In genomic region chr6:89639025-89639424, GRCm38 (mm10) we compare ENCODE assay signal across 8 mouse cellular contexts. TPM values are rescaled to one million over a fixed set of nuclear protein-coding genes. Genes with fewer than 3 reads are reported as not detected.
DNase-seq lines count a peak whose midpoint lies in the region; ATAC-seq and TF ChIP-seq lines count a peak whose summit lies in the region.

No protein-coding gene starts in this region.

- DNase-seq in adrenal gland, adult 2 months: peak; percentile 35
- DNase-seq in adrenal gland, adult 8-10 months: no peak
- DNase-seq in kidney, postnatal 0 days (ENCODE audit: low spot score): peak; percentile 36
- DNase-seq in MEL-GATA-1-ER (ENCODE audit: extremely low read depth, low read depth): peak; percentile 39
- DNase-seq in embryo, embryonic 11 days: peak; percentile 62
- peak; percentile 61 for DNase-seq in lung, postnatal 14 days
- DNase-seq in thymus, postnatal 10 days (ENCODE audit: low spot score in 2 of 2): peak; percentile 12 to 49

- H3K4me2 ChIP-seq in kidney, postnatal 0 days (ENCODE audit: low read length): no peak overlapping the region
- no peak overlapping the region for H3K4me2 ChIP-seq in kidney, embryonic 14.5 days (replicated peaks; ENCODE audit: low read depth, low read length)

- H3K9me3 ChIP-seq in kidney, postnatal 0 days (replicated peaks; ENCODE audit: low read length): no peaks in the 10 kb centered on the region
- no peaks in the 10 kb centered on the region for H3K9me3 ChIP-seq in kidney, embryonic 14.5 days (ENCODE audit: control insufficient read depth, low read length)

- H3K27me3 ChIP-seq in kidney, postnatal 0 days (ENCODE audit: insufficient read depth, low read length): no peaks in the 10 kb centered on the region
- no peaks in the 10 kb centered on the region for H3K27me3 ChIP-seq in kidney, embryonic 14.5 days (ENCODE audit: control insufficient read depth, insufficient read depth, low read length)

- no peak overlapping the region for H3K9ac ChIP-seq in kidney, postnatal 0 days (ENCODE audit: low read depth, low read length)
- H3K9ac ChIP-seq in kidney, embryonic 14.5 days (ENCODE audit: low read depth, low read length): no peak overlapping the region

- no peaks in the 10 kb centered on the region for H3K36me3 ChIP-seq in kidney, postnatal 0 days (ENCODE audit: insufficient read depth, low read length)
- H3K36me3 ChIP-seq in kidney, embryonic 14.5 days (ENCODE audit: control insufficient read depth, insufficient read depth, low read length): no peaks in the 10 kb centered on the region

- WGBS in kidney, postnatal 0 days: 44% methylated on average over 2 of the region's 2 CpGs
- WGBS in kidney, embryonic 14.5 days: 46% methylated on average over 2 of the region's 2 CpGs

- TF ChIP-seq CTCF in kidney, postnatal 0 days (IDR thresholded peaks at IDR 0.05; ENCODE audit: low read depth): peak; percentile 63

- H3K4me3 ChIP-seq in kidney, postnatal 0 days (replicated peaks; ENCODE audit: low read depth, low read length): no peak overlapping the region
- no peak overlapping the region for H3K4me3 ChIP-seq in kidney, embryonic 14.5 days (ENCODE audit: low read length)

- ATAC-seq in kidney, postnatal 0 days (replicated peaks; ENCODE audit: low FRiP score, low read depth): no peak
- no peak for ATAC-seq in kidney, embryonic 14.5 days (ENCODE audit: low FRiP score, low TSS enrichment)

- no peak overlapping the region for H3K27ac ChIP-seq in kidney, postnatal 0 days
- H3K27ac ChIP-seq in kidney, embryonic 14.5 days (ENCODE audit: low read depth, low read length): no peak overlapping the region

- H3K4me1 ChIP-seq in kidney, postnatal 0 days (replicated peaks; ENCODE audit: insufficient read depth, low read length): no peaks in the 10 kb centered on the region; the same call in none of the 2 replicates
- peaks cover 6% of the 10 kb centered on the region; the same call in 1 of the 2 replicates for H3K4me1 ChIP-seq in kidney, embryonic 14.5 days (ENCODE audit: control insufficient read depth, insufficient read depth, low read length)

RNA-seq across cellular contexts. Expression of gene Txnrd3, which starts 4.8 kb away (rescaled TPM):
- total RNA-seq in adrenal gland, adult 2 months (2021): 10 to 100 TPM in 1 of 2 experiments, 1 to 10 TPM in 1; 9.0 to 11.4 TPM
- 12.9 and 14.6 TPM in 2 replicates for polyA plus RNA-seq in adrenal gland, adult 2 months (2012; rRNA removed)
- 10 to 100 TPM in 3 of 4 experiments, 1 to 10 TPM in 1; 9.5 to 18.8 (median 14.4) TPM for total RNA-seq in adrenal gland, adult 8-10 months (2022)
- 27.9 and 29.2 TPM in 2 replicates for polyA plus RNA-seq in kidney, postnatal 0 days (2015; fragmentation: Nextera tagmentation; extraction: Ambion mirVana)
- 16.0 and 21.0 TPM in 2 replicates for polyA plus RNA-seq in kidney, embryonic 14.5 days (2014; fragmentation: Nextera tagmentation; extraction: Ambion mirVana)

RNA-seq across cellular contexts. Expression of gene Chchd6, which starts 43.6 kb away (rescaled TPM):
- total RNA-seq in adrenal gland, adult 2 months (2021): 10 to 100 TPM; 26.3 to 39.4 TPM
- polyA plus RNA-seq in adrenal gland, adult 2 months (2012; rRNA removed): 34.2 and 54.1 TPM in 2 replicates
- total RNA-seq in adrenal gland, adult 8-10 months (2022): 10 to 100 TPM; 30.0 to 51.0 (median 39.4) TPM
- polyA plus RNA-seq in kidney, postnatal 0 days (2015; fragmentation: Nextera tagmentation; extraction: Ambion mirVana): 57.2 and 63.2 TPM in 2 replicates
- polyA plus RNA-seq in kidney, embryonic 14.5 days (2014; fragmentation: Nextera tagmentation; extraction: Ambion mirVana): 69.0 and 77.1 TPM in 2 replicates
